Mouse (Mus musculus) heart, postnatal 4 days (tissue): ENCODE measurements around the gene Gm5244. TPM values are rescaled to one million over a fixed set of nuclear protein-coding genes. Genes with fewer than 3 reads are reported as not detected.
A peak's percentile ranks its signal among the peaks of the same experiment; 100 is the strongest.

Experiments
- DNase-seq: peaks from one replicate; pipeline ENCODE4 v3.0.0; 2021
- total RNA-seq, 2 experiments: library from RNA; stranded (reverse); gene quantifications; 2 replicates each; pipeline ENCODE4 v1.2.3; 2021

Gm5244 gene
- not detected for total RNA-seq

- DNase-seq: no peak
Observed at GRCm38 (mm10) chr19:12846382-12846781, at the start of gene Gm5244. TSS of gene Gm5244 (plus strand) at chr19:12846682.

GRCm38 (mm10) chr19:12797071-12797470, 49.4 kb upstream of the Gm5244 start:
- peak; percentile 35 for DNase-seq

GRCm38 (mm10) chr19:12798404-12798803, 48.1 kb upstream of the Gm5244 start:
- no peak for DNase-seq

GRCm38 (mm10) chr19:12799081-12799480, 47.4 kb upstream of the Gm5244 start:
- DNase-seq: no peak

GRCm38 (mm10) chr19:12800621-12801020, 45.9 kb upstream of the Gm5244 start:
- no peak for DNase-seq

- no peak for DNase-seq
Observed at GRCm38 (mm10) chr19:12801046-12801445, 45.4 kb upstream of the Gm5244 start.

GRCm38 (mm10) chr19:12802830-12803229, 43.7 kb upstream of the Gm5244 start:
- DNase-seq: no peak

- no peak for DNase-seq
Observed at GRCm38 (mm10) chr19:12804237-12804636, 42.2 kb upstream of the Gm5244 start.

- no peak for DNase-seq
Observed at GRCm38 (mm10) chr19:12805730-12806129, 40.8 kb upstream of the Gm5244 start.

- no peak for DNase-seq
Observed at GRCm38 (mm10) chr19:12806214-12806613, 40.3 kb upstream of the Gm5244 start.

GRCm38 (mm10) chr19:12812644-12813364, 33.7 kb upstream of the Gm5244 start:
- DNase-seq: no peak

- DNase-seq: no peak
Observed at GRCm38 (mm10) chr19:12813883-12814282, 32.6 kb upstream of the Gm5244 start.

GRCm38 (mm10) chr19:12818507-12818906, 28.0 kb upstream of the Gm5244 start:
- DNase-seq: no peak

- peak; percentile 24 for DNase-seq
Observed at GRCm38 (mm10) chr19:12820383-12820782, 26.1 kb upstream of the Gm5244 start.

GRCm38 (mm10) chr19:12824549-12824948, 21.9 kb upstream of the Gm5244 start:
- no peak for DNase-seq

- no peak for DNase-seq
Observed at GRCm38 (mm10) chr19:12830823-12831430, 15.6 kb upstream of the Gm5244 start.

- no peak for DNase-seq
Observed at GRCm38 (mm10) chr19:12831559-12831958, 14.9 kb upstream of the Gm5244 start.

- no peak for DNase-seq
Observed at GRCm38 (mm10) chr19:12833625-12834024, 12.9 kb upstream of the Gm5244 start.

- no peak for DNase-seq
Observed at GRCm38 (mm10) chr19:12838507-12838906, 8.0 kb upstream of the Gm5244 start.

- DNase-seq: no peak
Observed at GRCm38 (mm10) chr19:12856983-12857382, 10.5 kb downstream of the Gm5244 start, which contains the start of gene Olfr1444. TSS of gene Olfr1444 (plus strand) at chr19:12857283.

- DNase-seq: no peak
Observed at GRCm38 (mm10) chr19:12883555-12883954, 37.1 kb downstream of the Gm5244 start, which contains the start of gene Olfr1445. TSS of gene Olfr1445 (plus strand) at chr19:12883855.

- no peak for DNase-seq
Observed at GRCm38 (mm10) chr19:12893424-12893823, 46.9 kb downstream of the Gm5244 start, which contains the start of gene Olfr1446. TSS of gene Olfr1446 (minus strand) at chr19:12893524.
